Mouse (Mus musculus): ENCODE results near the gene Carnmt1.

Carnmt1 gene

GRCm38 (mm10) chr19:18654984-18655383 is 15.6 kb upstream of the Carnmt1 start:
- DNase-seq, result no peak

DNA sequence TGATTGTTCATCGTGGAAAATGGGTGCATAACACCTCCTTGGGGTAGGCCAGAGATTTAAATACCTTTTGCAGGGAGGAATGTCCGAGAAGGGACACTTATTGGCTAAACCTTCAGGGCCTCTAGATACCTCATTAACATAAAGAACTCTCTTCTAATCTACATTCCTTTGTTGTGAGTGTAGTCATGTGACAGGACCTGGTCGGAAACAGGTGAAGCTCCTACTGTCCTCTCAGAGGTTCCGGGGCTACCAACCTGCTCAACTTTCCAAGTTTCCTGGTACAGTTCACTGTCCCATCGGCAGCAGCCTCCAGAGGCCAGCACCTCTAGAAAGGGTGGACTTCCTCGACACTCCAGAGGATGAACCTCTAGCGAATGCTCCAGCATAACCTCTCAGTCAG is 14.6 kb upstream of the Carnmt1 start:
- DNase-seq, result no peak

DNA sequence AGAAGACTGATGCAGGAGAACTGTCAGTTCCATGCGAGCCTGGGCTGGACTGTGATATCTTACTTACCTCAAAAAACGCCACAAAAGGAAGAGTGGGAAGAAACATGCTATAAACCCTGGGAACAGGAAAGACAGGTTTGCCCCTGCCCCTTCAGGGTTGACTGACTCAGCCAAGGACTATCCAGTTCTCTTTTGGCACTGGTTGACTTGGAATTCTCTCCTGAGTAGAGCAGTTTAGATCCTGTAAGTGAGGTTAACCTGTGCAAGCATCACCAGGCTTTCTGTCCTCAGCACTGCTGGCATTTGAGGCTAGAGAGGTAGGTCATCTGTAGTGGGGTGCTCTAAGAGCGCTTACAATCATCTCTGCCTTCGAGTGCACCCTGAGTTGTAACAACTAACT is 12.1 kb upstream of the Carnmt1 start:
- no peak for DNase-seq

- DNase-seq, result no peak
Observed at GRCm38 (mm10) chr19:18659349-18659748, 11.2 kb upstream of the Carnmt1 start.

DNA sequence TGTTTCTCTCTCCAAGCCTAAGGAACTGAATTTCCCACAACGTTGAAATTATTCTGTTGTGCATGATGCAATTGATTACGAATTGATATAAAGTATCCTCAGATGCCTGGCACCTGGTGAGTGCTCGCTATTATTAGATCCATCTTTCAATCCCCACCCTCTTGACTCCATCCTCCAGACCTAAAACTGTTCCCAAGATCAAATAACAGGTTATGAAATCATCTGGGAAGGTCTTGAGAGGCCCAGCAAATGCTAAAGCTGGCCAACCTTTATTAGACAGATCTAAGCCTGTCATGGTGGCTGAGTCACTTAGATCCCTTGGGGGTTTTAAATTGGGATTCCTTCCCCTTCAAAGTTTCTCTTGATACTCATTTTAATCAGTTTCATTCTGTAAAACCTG is 10.1 kb upstream of the Carnmt1 start:
- no peak for DNase-seq

- no peak for DNase-seq
Observed at GRCm38 (mm10) chr19:18661683-18662082, 8.9 kb upstream of the Carnmt1 start.

DNA sequence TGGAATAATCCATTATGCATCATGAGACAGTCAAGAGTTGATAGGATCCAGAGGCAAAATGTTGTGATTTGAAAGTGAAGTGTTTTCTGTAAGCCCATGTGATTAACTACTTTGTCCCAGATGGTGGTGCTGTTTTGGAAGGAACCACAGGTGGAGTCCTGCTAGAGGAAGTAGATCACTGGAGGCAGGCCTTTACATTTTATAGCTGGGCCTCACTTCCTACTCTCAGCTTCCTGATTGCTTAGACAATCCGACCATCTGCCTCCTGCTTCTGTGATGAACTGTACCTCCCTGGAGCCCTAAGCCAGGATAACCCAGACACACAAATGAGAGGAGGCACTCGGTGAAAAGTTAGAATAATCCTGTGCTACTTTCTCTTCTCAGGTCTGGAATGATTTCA is 6.7 kb upstream of the Carnmt1 start:
- no peak for DNase-seq

DNA sequence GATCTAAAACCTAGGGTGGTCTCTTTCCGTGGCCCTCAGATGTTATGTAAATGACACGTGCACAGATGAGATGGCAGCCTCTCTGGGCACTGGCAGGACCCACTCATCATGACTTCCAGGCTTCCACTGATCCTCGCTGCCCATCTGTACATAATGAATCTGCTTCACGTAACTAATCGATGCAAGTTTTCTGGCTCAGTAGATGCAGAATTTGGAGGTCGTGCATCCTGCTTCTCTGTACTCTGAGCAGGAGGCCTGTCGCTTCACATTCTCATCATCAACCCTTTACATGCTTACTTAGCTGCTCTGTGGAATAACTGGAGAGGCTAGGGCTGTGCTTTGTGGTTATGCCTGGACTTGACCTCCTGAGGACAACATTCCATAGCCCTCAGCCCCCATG is 3.6 kb upstream of the Carnmt1 start:
- DNase-seq, result no peak

DNA sequence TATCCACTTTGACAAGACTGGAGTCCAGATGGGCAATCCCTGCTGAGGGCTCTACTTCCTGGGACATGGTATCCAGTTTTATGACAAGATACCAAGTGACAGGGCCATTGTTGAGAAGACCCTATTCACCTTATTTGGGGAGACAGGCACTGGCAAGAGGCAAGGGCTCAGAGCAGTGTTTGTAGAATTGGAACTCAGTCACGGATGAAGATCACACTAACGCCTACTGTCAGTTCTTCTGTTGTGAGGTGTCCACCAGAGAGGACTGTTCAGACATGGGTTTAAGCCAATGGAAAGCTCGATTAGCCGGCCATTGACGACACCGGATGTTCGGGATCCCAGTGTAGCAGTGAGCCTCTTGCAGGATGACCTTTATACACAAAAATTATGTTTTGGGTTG is 1.0 kb upstream of the Carnmt1 start:
- DNase-seq, result no peak

DNA sequence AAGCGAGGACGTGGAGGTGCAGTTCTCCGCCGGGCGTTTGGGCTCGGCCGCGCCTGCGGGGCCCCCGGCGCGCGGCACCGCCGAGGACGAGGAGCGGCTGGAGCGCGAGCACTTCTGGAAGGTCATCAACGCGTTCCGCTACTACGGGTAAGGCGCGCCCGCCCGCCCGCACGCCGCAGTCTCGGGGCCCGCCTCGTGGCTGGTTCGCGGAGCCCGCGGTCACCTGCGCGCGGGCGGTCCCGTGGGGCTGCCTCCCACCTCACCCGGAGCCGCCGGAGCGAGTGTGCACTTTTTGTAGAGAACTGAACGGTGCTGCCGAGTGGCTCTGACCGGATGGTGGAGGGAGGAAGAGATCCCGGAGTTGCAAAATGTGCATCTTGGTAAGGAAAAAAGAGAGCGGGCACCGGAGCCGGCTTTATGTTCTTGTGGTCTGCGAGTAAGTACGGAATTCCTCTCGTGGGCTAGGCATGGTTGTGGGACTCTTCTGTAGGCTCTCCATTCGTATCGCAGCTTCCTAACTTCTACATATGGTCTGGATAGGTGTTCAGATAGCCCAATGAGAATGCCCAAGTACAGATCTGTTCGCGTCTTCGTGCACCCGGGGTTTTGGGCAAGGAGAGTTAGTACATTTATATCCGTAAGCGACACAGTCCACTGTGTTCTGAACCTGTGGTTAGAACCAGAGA is 635 bp downstream of the Carnmt1 start:
- DNase-seq, result peak; percentile 52

GRCm38 (mm10) chr19:18672498-18672897 is 1.9 kb downstream of the Carnmt1 start:
- DNase-seq, result no peak

DNA sequence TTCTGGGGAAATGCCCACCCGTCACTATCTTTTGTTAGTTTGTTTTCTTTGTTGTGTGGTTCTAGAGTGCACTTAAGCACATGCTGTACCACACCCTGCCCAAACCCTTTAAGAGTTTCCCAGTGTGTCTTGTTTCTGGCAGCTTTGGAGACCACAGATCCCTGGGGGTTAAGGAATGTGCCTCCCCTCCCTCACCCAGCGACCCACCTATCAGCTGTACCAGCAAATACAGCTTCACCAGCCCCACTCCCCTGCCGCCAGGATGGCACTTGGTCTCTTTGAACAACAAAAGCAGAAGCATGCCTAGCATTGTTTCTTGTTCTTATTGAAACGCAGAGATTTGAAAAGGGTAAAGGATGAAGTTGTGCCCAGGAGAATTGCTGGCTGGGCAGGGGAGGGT is 2.6 kb downstream of the Carnmt1 start:
- DNase-seq, result no peak

DNA sequence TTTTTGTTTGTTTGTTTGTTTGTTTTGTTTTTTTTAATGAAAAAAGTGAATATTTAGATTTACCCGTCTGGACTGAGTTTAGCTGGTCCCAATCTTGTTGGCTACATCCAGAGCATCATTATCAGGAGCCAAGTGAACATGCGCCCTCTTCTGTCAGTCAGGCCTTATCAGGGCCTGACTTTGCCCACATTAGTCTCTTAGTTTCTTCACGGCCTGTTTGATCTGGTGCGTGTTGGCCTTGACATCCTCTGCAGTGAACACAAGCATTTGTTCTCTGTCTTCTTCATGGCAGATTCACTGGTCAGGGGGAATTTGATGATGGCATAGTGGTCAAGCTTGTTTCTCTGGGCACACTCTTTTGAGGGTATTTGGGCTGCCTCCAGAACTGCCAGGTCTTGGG is 11.6 kb downstream of the Carnmt1 start:
- no peak for DNase-seq

DNA sequence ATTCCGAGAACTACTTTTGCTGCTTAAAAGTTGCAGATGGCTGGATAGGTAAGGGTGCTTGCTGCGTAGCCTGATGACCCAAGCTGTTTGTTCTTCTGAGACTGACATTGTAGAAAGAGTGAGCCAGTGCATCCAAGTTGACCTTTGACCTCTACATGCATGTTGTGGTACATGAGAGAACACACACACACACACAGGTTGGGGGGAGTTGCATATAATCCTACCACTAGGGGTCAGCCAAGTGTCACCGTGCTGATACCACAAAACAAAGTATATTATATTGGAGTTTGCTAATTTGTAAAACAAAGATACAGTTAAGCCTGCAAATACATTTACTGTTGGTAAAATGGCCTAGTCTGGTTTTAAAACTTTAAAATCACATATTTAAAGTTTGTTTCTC is 17.0 kb downstream of the Carnmt1 start:
- DNase-seq, result no peak

DNA sequence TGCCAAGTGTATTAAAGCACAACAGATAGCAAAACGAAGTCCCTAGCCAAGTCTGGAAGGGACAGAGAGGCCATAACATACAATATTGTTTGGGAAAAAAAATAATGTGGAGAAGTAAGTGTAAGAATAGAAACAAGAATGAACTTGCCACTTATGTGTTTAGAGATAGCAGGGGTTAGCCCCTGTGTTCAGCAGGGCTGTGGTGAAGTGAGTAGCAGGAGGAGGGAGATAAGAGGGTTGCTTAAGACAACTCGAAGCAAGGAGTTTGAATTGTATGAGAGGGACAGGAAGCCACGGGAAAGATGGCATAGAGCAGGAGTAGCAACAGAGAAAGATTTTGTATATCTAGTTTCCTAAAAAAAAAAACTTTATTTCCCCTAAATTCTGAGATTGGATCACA is 21.6 kb downstream of the Carnmt1 start:
- DNase-seq, result no peak

DNA sequence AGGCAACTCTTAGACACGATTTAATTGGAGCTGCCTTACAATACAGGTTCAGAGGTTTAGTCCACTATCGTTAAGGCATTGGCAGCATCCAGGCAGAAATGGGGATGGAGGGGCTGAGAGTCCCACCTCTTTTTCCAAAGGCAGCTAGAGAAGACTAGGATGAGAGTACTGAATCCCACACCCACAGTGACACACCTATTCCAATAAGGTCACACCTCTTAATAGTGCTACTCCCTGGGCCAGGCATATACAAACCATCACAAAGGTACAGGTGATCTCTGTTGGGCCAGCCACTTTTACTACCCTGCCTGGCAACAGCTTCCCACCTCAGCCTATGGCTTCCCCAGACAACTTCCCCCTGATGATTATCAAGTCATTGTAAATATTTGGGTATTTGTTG is 22.2 kb downstream of the Carnmt1 start:
- no peak for DNase-seq

DNA sequence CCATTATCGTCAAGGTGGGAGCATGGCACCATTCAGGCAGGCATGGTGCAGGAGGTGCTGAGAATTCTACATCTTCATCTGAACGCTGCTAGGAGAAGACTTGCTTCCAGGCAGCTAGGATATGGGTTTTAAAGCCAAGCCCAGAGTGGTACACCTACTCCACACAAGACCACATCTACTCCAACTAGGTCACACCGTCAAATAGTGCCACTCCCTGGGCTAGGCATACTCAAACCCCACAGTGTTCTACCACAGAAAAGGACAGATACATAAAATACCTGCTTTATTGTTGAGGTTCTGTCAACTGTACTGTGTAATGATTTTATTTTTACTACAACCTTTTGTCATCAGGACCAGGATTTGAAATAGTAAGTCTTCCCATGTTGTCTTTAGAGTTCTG is 24.6 kb downstream of the Carnmt1 start:
- DNase-seq, result no peak

DNA sequence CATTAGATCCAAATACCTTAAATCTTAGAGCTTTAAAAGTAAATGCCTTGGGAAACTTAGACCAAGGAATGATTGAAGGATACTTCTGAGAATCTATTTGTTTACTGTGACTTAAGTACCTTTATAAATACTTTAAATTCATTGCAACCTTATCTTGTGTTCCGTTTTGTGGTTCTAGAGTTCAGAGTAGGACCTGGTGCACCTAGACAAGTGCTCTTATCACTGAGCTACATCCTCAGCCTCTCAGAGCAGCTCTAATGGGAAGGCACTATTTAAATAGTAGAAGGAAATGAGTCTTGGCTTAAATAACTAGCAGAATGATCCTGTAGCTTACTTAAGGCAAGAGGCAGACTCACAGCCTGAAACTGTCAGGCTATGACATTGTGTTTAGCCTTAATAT is 25.0 kb downstream of the Carnmt1 start:
- no peak for DNase-seq

DNA sequence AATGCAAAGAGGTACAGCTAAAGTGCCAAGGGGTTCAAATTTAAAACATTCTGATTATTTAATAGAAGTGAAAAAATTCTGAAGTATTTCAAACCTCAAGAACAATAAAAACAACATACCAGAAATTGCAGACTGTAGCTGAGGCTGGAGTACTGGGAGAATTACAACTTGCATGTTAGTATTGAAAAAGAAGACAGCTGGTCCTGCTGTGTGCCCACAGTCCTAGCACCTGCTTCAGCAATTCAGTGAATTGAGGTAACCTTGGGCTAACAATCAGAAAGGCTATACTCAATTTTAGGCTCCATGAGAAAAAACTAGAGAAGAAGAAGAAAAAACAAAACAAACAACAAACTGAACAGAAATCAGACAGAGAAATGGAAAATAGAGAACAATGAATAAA is 37.5 kb downstream of the Carnmt1 start:
- no peak for DNase-seq

- DNase-seq, result no peak
Observed at GRCm38 (mm10) chr19:18710903-18711302, 40.3 kb downstream of the Carnmt1 start.

GRCm38 (mm10) chr19:18711589-18711988 is 41.0 kb downstream of the Carnmt1 start:
- no peak for DNase-seq

GRCm38 (mm10) chr19:18712153-18712865 is 41.7 kb downstream of the Carnmt1 start:
- no peak for DNase-seq

GRCm38 (mm10) chr19:18712866-18713300 is 42.3 kb downstream of the Carnmt1 start, which contains the start of gene D030056L22Rik:
Gene D030056L22Rik (plus strand): TSS chr19:18713193.
- peak; percentile 97 for DNase-seq

DNA sequence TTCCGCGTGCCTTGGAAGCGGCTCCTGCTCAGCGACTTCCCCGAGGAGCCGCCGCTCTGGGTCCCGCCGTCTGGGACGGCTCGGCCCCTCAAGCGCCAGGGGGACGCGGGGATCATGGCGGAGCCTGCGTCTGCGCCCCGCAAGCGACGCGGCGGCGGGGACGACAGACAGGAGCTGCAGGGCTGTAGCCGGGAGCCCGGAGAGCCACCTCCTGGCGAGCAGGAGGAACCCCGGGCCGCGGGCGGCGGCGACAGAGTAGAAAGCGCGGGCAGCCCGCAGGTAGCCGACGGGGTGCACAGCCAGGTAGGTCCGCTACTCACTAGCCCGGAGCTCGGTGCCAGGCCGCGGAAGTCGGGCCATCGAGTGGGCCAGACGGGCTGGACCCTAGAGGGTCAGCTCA is 42.8 kb downstream of the Carnmt1 start:
- DNase-seq, result peak; percentile 46

- peak; percentile 56 for DNase-seq
Observed at GRCm38 (mm10) chr19:18716374-18716773, 45.8 kb downstream of the Carnmt1 start.
